Comparison of ENCODE assay signal across 8 mouse cellular contexts in genomic region chr3:88140178-88140902, GRCm38 (mm10). TPM values are rescaled to one million over a fixed set of nuclear protein-coding genes. Genes with fewer than 3 reads are reported as not detected.
DNase-seq lines count a peak whose midpoint lies in the region; ATAC-seq and TF ChIP-seq lines count a peak whose summit lies in the region.

No protein-coding gene starts in this region.

- no peaks in the 10 kb centered on the region for H3K27me3 ChIP-seq in heart, embryonic 10.5 days (ENCODE audit: insufficient read depth, poor library complexity, severe bottlenecking)
- H3K27me3 ChIP-seq in kidney, adult 2 months (replicated peaks; ENCODE audit: control insufficient read depth, insufficient read depth, low read length) = no peaks in the 10 kb centered on the region
- H3K27me3 ChIP-seq in lung, embryonic 15.5 days = no peaks in the 10 kb centered on the region
- H3K27me3 ChIP-seq in stomach, embryonic 16.5 days (ENCODE audit: control insufficient read depth, insufficient read depth, low read length) = no peaks in the 10 kb centered on the region

- WGBS in heart, embryonic 10.5 days = 7% methylated on average over 11 of the region's 11 CpGs
- 8% methylated on average over 11 of the region's 11 CpGs for WGBS in kidney, adult 2 months
- 8% methylated on average over 11 of the region's 11 CpGs for WGBS in lung, embryonic 15.5 days
- 6% methylated on average over 11 of the region's 11 CpGs for WGBS in stomach, embryonic 16.5 days

- no peak for TF ChIP-seq POLR2A in kidney, adult 2 months (IDR thresholded peaks at IDR 0.05; ENCODE audit: low read depth, low read length)

- H3K27ac ChIP-seq in heart, embryonic 10.5 days = peak overlapping the region; percentile 95
- peak overlapping the region; percentile 99 for H3K27ac ChIP-seq in kidney, adult 2 months (ENCODE audit: insufficient read depth, low read depth, low read length)
- peak overlapping the region; percentile 99 for H3K27ac ChIP-seq in lung, embryonic 15.5 days
- peak overlapping the region; percentile 99 for H3K27ac ChIP-seq in stomach, embryonic 16.5 days (ENCODE audit: low read length)

- peaks cover 69% of the 10 kb centered on the region for H3K4me1 ChIP-seq in heart, embryonic 10.5 days
- H3K4me1 ChIP-seq in kidney, adult 2 months (ENCODE audit: control insufficient read depth, insufficient read depth, low read length) = peaks cover 37% of the 10 kb centered on the region
- peaks cover 57% of the 10 kb centered on the region for H3K4me1 ChIP-seq in lung, embryonic 15.5 days
- peaks cover 52% of the 10 kb centered on the region for H3K4me1 ChIP-seq in stomach, embryonic 16.5 days (ENCODE audit: control insufficient read depth, insufficient read depth, low read length)

- H3K4me2 ChIP-seq in lung, embryonic 15.5 days = peak overlapping the region; percentile 93
- H3K4me2 ChIP-seq in stomach, embryonic 16.5 days (ENCODE audit: low read depth, low read length) = peak overlapping the region; percentile 95

- H3K9me3 ChIP-seq in heart, embryonic 10.5 days = no peaks in the 10 kb centered on the region
- no peaks in the 10 kb centered on the region for H3K9me3 ChIP-seq in lung, embryonic 15.5 days
- no peaks in the 10 kb centered on the region for H3K9me3 ChIP-seq in stomach, embryonic 16.5 days (replicated peaks; ENCODE audit: control insufficient read depth, low read length)

- TF ChIP-seq CTCF in kidney, adult 2 months (conservative IDR thresholded peaks at IDR 0.05; ENCODE audit: insufficient read depth, insufficient read length, low read depth, low read length) = no peak

- DNase-seq in cerebellum, adult 11-12 months = peak; percentile 66
- DNase-seq in cerebellum, adult 9-10 months = peak; percentile 71
- peak; percentile 80 for DNase-seq in heart, embryonic 10.5 days (ENCODE audit: low spot score)
- peak; percentile 79 for DNase-seq in kidney, adult 2 months
- DNase-seq in natural killer cell, adult 2 months (ENCODE audit: low spot score in 2 of 2) = no peak

- no peaks in the 10 kb centered on the region for H3K36me3 ChIP-seq in heart, embryonic 10.5 days
- H3K36me3 ChIP-seq in kidney, adult 2 months (ENCODE audit: control insufficient read depth, insufficient read depth, low read length) = no peaks in the 10 kb centered on the region
- H3K36me3 ChIP-seq in lung, embryonic 15.5 days = no peaks in the 10 kb centered on the region
- H3K36me3 ChIP-seq in stomach, embryonic 16.5 days (ENCODE audit: control insufficient read depth, insufficient read depth, low read length) = no peaks in the 10 kb centered on the region

- H3K9ac ChIP-seq in lung, embryonic 15.5 days = 0 out of 2 replicates have a peak overlapping the region, but pooled peaks have one; percentile 7
- H3K9ac ChIP-seq in stomach, embryonic 16.5 days (ENCODE audit: low read length) = peak overlapping the region; percentile 76

- ATAC-seq in cerebellum, adult (ENCODE audit: insufficient number of reproducible peaks, low FRiP score, low TSS enrichment) = no peak
- no peak for ATAC-seq in lung, embryonic 15.5 days (ENCODE audit: borderline replicate concordance, extremely low read depth, low FRiP score, low TSS enrichment)
- no peak for ATAC-seq in stomach, embryonic 16.5 days (ENCODE audit: insufficient read depth, low FRiP score)

- peak overlapping the region; percentile 89 for H3K4me3 ChIP-seq in heart, embryonic 10.5 days
- H3K4me3 ChIP-seq in kidney, adult 2 months (ENCODE audit: insufficient read depth, low read depth, low read length) = peak overlapping the region; percentile 9; the same call in 1 of the 2 replicates
- H3K4me3 ChIP-seq in lung, embryonic 15.5 days = peak overlapping the region; percentile 62
- H3K4me3 ChIP-seq in stomach, embryonic 16.5 days (replicated peaks; ENCODE audit: low read length) = peak overlapping the region; percentile 64

RNA-seq across cellular contexts. Expression of gene Mef2d, which starts 1.8 kb away (rescaled TPM):
- 35.8 and 47.3 TPM in 2 replicates for polyA plus RNA-seq in heart, embryonic 10.5 days (2016; fragmentation: Nextera tagmentation; extraction: Ambion mirVana)
- 41.8 and 42.7 TPM in 2 replicates for polyA plus RNA-seq in kidney, adult 2 months (2012; rRNA removed)
- polyA plus RNA-seq in lung, embryonic 15.5 days (2015; fragmentation: Nextera tagmentation; extraction: Ambion mirVana) = 16.7 and 20.4 TPM in 2 replicates
- polyA plus RNA-seq in stomach, embryonic 16.5 days (2015; fragmentation: Nextera tagmentation; extraction: Ambion mirVana) = 15.4 and 18.2 TPM in 2 replicates

RNA-seq across cellular contexts. Expression of gene Iqgap3, which starts 58.6 kb away (rescaled TPM):
- 22.0 and 27.4 TPM in 2 replicates for polyA plus RNA-seq in heart, embryonic 10.5 days (2016; fragmentation: Nextera tagmentation; extraction: Ambion mirVana)
- 0.81 and 0.83 TPM in 2 replicates for polyA plus RNA-seq in kidney, adult 2 months (2012; rRNA removed)
- polyA plus RNA-seq in lung, embryonic 15.5 days (2015; fragmentation: Nextera tagmentation; extraction: Ambion mirVana) = 25.2 and 26.6 TPM in 2 replicates
- 17.1 and 22.0 TPM in 2 replicates for polyA plus RNA-seq in stomach, embryonic 16.5 days (2015; fragmentation: Nextera tagmentation; extraction: Ambion mirVana)

Comparison
In these comparisons a context has a peak if more than half of its experiments do, and no peak if none do; other contexts are left out.
1. DNase-seq: peak in cerebellum, adult 11-12 months (single experiment), cerebellum, adult 9-10 months (single experiment), heart, embryonic 10.5 days (single experiment) and kidney, adult 2 months (single experiment); none in natural killer cell, adult 2 months (0 of 2).
2. H3K4me3 ChIP-seq: peak in every context shown above with its lines; median percentile 89 in heart, embryonic 10.5 days; 64 in stomach, embryonic 16.5 days; 62 in lung, embryonic 15.5 days; 9 in kidney, adult 2 months.
3. Peak in every context shown above with its lines, with median percentiles within 50 percentile points of each other: H3K27ac ChIP-seq.